Mouse (Mus musculus) bone marrow macrophage, adult 2 months (primary cell): Measurements from ENCODE around the gene a. TPM values are rescaled to one million over a fixed set of nuclear protein-coding genes. Genes with fewer than 3 reads are reported as not detected.
"Not testable (repeated sequence)": the region's sequence is repeated elsewhere in the genome, so short reads cannot be mapped to it uniquely, and the experiment has no call there.

Experiments
- H3K27ac ChIP-seq: 2 replicates; pipeline ENCODE4 v1.5.1; 2012; ENCODE audit warnings: low read depth, low read length; ENCODE audit not compliant: insufficient read depth
- H3K4me1 ChIP-seq: 2 replicates; pipeline ENCODE4 v1.6.1; 2012; ENCODE audit warnings: low read length; ENCODE audit not compliant: control insufficient read depth, insufficient read depth
- H3K4me3 ChIP-seq: 2 replicates; pipeline ENCODE4 v1.5.1; 2012; ENCODE audit warnings: mild to moderate bottlenecking, low read length, moderate library complexity; ENCODE audit not compliant: insufficient read depth
- CTCF ChIP-seq: IDR thresholded peaks from 2 replicates; pipeline ENCODE4 v1.5.1; 2012; ENCODE audit warnings: low read depth, mild to moderate bottlenecking, low read length, moderate library complexity
- POLR2A ChIP-seq: IDR thresholded peaks from 2 replicates; pipeline ENCODE4 v1.6.1; 2012; ENCODE audit warnings: mild to moderate bottlenecking, low read depth, low read length, borderline replicate concordance
- polyA plus RNA-seq: library from polyadenylated mRNA; stranded (reverse); fragments of >200 nt; gene quantifications from 2 replicates; pipeline ENCODE4 v1.2.4, GENCODE M21; 2012; ENCODE audit not compliant: missing spikeins, insufficient read depth, insufficient read length

The a gene
- polyA plus RNA-seq, 1 experiment: not detected

- no peaks in the 10 kb centered on the region for H3K4me1 ChIP-seq
- no peak overlapping the region for H3K27ac ChIP-seq
- H3K4me3 ChIP-seq: no peak overlapping the region
- TF ChIP-seq CTCF (no peak), POLR2A (no peak)
Observed at GRCm38 (mm10) chr2:154917866-154918641, 126.9 kb downstream of the a start.

- TF ChIP-seq CTCF: no peak
- no peak for TF ChIP-seq POLR2A
Observed at GRCm38 (mm10) chr2:154920896-154921295, 129.7 kb downstream of the a start.

GRCm38 (mm10) chr2:154922134-154922533 lies 130.9 kb downstream of the a start:
- not testable (repeated sequence) for H3K27ac ChIP-seq, H3K4me1 ChIP-seq

More at GRCm38 (mm10) chr2:154920896-154921295, 129.7 kb downstream of the a start:
- Histone ChIP-seq H3K27ac (no peak overlapping the region), H3K4me1 (no peaks in the 10 kb centered on the region), H3K4me3 (no peak overlapping the region)

GRCm38 (mm10) chr2:154925411-154926031 lies 134.3 kb downstream of the a start:
- H3K4me3 ChIP-seq: no peak overlapping the region
- TF ChIP-seq CTCF (no peak), POLR2A (no peak)
- no peaks in the 10 kb centered on the region for H3K4me1 ChIP-seq
- H3K27ac ChIP-seq: no peak overlapping the region

More at GRCm38 (mm10) chr2:154922134-154922533, 130.9 kb downstream of the a start:
- not testable (repeated sequence) for H3K4me3 ChIP-seq

- TF ChIP-seq CTCF: no peak
- no peak for TF ChIP-seq POLR2A
- no peak overlapping the region for H3K27ac ChIP-seq
- H3K4me1 ChIP-seq: no peaks in the 10 kb centered on the region
- H3K4me3 ChIP-seq: no peak overlapping the region
Observed at GRCm38 (mm10) chr2:154926843-154927242, 135.6 kb downstream of the a start.

GRCm38 (mm10) chr2:154928298-154928697 lies 137.1 kb downstream of the a start:
- TF ChIP-seq CTCF (no peak), POLR2A (no peak)
- Histone ChIP-seq H3K4me1 (no peaks in the 10 kb centered on the region), H3K27ac (no peak overlapping the region), H3K4me3 (no peak overlapping the region)

GRCm38 (mm10) chr2:154933884-154934283 lies 142.7 kb downstream of the a start:
- no peak overlapping the region for H3K4me3 ChIP-seq
- TF ChIP-seq POLR2A (no peak), CTCF (no peak)
- H3K4me1 ChIP-seq: no peaks in the 10 kb centered on the region
- H3K27ac ChIP-seq: no peak overlapping the region

GRCm38 (mm10) chr2:154936106-154936505 lies 144.9 kb downstream of the a start:
- no peak for TF ChIP-seq CTCF
- no peak for TF ChIP-seq POLR2A
- Histone ChIP-seq H3K27ac (no peak overlapping the region), H3K4me1 (no peaks in the 10 kb centered on the region), H3K4me3 (no peak overlapping the region)

GRCm38 (mm10) chr2:154936536-154937155 lies 145.4 kb downstream of the a start:
- Histone ChIP-seq H3K27ac (no peak overlapping the region), H3K4me1 (0 out of 2 replicates have a peak, but pooled peaks cover 4% of the 10 kb centered on the region), H3K4me3 (no peak overlapping the region)
- TF ChIP-seq CTCF: no peak
- no peak for TF ChIP-seq POLR2A
